Mouse (Mus musculus) bone marrow macrophage, adult 2 months (primary cell): Measurements from ENCODE around the gene Usp24.

Experiments
- CTCF ChIP-seq: IDR thresholded peaks from 2 replicates; pipeline ENCODE4 v1.5.1; 2012; ENCODE audit warnings: low read depth, mild to moderate bottlenecking, low read length, moderate library complexity
- POLR2A ChIP-seq: IDR thresholded peaks from 2 replicates; pipeline ENCODE4 v1.6.1; 2012; ENCODE audit warnings: mild to moderate bottlenecking, low read depth, low read length, borderline replicate concordance

DNA sequence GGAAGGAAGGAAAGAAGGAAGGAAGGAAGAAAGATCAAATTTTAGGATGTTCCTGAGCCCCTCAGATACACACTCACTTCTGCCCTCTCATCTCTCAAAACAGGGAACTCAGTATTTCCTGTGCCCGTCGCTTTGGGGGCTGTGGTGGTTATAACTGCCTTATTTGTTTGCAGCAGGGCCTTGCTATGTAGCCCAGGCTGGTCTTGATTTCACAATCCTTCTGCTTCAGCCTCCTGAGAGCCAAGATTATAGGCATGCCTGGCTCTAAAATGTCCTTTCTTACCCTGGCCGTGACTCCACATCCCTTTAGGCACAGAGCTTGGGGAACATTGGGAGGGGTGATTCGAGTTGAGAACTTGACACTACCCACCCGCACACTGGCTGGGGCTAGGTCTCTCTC, 146.5 kb downstream of the Usp24 start:
- TF ChIP-seq CTCF (no peak), POLR2A (no peak)
